Mouse (Mus musculus) olfactory bulb, adult 2 months (tissue): Measurements from ENCODE around the gene Igf1.

ENCODE experiments used
- CTCF ChIP-seq: fragments of 200-500 bp; IDR thresholded peaks from 2 replicates; pipeline ENCODE4 v1.5.1; 2012; ENCODE audit warnings: low read depth, mild to moderate bottlenecking, low read length, moderate library complexity; ENCODE audit not compliant: insufficient read depth
- POLR2A ChIP-seq: fragments of 200-500 bp; IDR thresholded peaks from 2 replicates; pipeline ENCODE4 v1.6.1; 2012; ENCODE audit warnings: mild to moderate bottlenecking, low read depth, low read length, moderate library complexity; ENCODE audit not compliant: insufficient read depth

DNA sequence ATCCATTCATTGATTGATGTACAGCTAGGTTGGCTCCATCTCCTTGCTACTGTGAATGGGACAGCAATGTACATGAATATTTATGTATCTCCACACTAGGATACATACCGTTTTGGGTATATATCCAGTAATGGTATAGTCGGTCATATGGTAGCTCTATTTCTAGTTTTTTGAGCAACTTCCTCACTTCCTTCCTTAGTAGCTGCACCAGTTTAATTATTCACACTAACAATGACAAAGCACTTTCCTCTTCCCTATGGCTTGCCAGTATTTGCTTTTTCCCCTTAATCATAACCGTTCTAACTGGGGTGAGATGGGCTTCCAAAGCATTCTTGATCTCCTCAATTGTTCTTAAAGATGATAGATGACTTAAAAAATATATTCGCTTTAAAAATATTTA, 15.6 kb upstream of the Igf1 start:
- TF ChIP-seq POLR2A (no peak), CTCF (no peak)
